Mouse (Mus musculus) heart, adult 2 months (tissue): ENCODE measurements at regions not wholly inside any gene's neighbourhood (a gene's known extent, or its start where the extent isn't known, plus 50 kb on each side); places are given as distances from the start of the nearest gene placed in this dataset.

Experiments
- CTCF ChIP-seq: fragments of 200-600 bp; IDR thresholded peaks from 2 replicates; pipeline ENCODE4 v1.8.1; 2022; ENCODE audit warnings: antibody characterized with exemption, mild to moderate bottlenecking, moderate library complexity
- EP300 ChIP-seq: fragments of 200-500 bp; IDR thresholded peaks from 2 replicates; pipeline ENCODE4 v1.6.1; 2011; ENCODE audit warnings: low read depth, low read length, control low read depth; ENCODE audit not compliant: insufficient read depth
- POLR2A ChIP-seq: fragments of 200-500 bp; IDR thresholded peaks from 2 replicates; pipeline ENCODE4 v1.6.1; 2011; ENCODE audit warnings: mild to moderate bottlenecking, low read depth, low read length, control low read depth; ENCODE audit not compliant: insufficient read depth

DNA sequence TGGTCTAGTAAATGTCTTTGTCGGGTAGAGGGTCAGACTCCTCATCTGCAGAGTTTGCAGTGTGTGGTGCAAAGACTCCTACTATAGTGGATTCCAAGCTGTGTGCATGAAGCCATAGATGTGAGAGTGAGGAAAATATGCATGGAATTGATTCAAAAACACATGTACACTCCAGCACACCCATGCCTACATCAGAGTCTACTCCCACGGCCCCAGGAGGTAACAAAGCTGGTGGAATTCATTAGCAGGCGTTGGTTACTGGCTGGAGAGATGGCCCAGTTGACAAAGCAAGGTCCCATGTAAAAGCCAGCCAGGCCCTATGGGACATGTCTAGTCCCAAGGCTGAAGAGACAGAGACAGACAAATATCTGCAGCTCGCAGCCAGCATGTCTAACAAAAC is 132.6 kb upstream of the 1700016C15Rik start:
- TF ChIP-seq POLR2A: no peak
- no peak for TF ChIP-seq EP300
- TF ChIP-seq CTCF: no peak
